Mouse (Mus musculus) frontal cortex, postnatal 10 days (tissue): Measurements from ENCODE around the gene Tfpi.

Experiments used
- DNase-seq, 2 experiments: peaks; one replicate each; pipeline ENCODE4 v3.0.0; 2022; ENCODE audit warnings: low spot score in 2 of 2, mixed read lengths in 1 of 2

The Tfpi gene

DNA sequence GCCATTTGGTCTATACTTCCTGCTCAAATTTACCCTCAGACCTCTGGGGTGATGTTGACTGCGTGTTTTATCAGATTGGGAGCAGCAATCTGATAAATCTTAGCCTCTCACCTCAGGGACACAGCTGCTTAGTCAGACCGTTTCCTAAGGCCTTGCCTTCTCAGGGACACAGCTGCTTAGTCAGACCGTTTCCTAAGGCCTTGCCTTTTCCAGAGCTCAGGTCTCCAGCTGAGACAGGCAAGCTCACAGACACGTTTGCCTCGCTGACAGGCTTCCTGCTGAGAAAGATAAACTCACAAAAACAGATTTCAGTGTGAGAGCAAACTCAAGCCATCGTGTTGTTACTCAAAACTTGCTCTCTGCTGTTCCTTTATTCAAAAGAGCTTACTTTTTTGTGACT, 1.9 kb downstream of the Tfpi start:
- DNase-seq, result no peak

DNA sequence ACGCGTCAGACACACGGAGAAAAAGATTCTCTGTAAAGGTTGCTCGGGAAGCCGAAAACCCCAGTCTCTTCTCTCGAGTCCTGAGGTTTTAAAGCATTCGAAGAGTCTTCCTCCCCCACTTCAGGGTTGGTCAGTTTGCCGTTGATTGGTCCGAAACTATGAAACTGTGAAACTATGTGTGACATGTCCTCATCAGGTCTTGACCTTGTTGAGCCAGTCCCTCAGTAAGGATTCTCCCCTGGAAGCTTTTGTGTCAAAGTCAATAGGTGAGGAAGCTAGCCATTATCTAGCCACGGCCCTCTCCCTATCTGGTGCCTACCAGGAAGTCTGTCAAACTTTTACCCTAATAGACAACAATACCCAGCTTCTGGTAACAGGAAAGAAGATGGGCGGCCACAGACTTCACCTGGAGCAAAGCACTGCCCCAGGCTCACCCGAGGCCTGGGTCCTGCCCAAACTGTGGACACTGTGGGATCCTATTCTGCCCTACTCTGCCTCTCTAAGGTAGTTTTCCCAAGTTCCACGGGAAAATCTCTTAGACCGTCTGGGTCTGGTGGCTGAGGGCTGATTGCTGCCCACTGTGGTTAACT, 2.5 kb downstream of the Tfpi start:
- no peak for DNase-seq

DNA sequence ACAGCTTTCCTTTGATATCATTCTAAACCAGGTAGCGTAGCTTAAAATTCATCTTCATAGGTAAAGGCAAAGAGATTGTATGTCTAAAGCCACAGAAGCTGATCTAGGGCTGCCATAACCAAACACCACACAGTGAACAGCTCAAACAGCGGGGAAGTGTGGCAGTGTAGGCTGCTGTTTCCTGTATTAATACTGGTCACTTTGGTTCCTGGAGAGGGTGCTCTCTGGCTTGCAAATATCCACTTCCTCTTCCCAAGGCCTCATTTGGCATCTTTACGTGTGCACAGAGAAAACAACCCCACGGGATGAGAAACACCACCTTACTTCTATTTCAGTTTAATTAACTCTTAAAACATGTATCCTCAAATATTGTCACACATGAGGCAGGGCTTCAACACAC, 9.2 kb downstream of the Tfpi start:
- DNase-seq, result no peak

DNA sequence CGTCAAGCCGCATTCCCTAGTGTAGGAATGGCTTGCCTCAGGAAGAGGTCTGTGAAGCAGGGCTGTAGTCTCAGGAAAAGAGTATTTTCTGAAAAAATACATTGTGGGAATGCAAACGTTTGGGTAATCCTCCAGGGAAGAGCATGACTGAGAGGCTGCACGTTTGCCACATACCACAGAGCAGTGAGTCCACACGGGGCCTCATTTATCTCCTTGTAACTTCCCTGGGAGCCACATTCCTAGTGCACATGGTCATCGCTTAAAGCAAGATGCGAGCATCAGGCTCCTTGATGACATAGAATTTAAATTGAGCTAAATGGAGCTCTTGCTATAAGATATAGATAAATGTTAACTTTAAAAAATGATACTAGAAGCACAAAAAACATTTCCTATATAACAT, 11.6 kb downstream of the Tfpi start:
- DNase-seq, result no peak

DNA sequence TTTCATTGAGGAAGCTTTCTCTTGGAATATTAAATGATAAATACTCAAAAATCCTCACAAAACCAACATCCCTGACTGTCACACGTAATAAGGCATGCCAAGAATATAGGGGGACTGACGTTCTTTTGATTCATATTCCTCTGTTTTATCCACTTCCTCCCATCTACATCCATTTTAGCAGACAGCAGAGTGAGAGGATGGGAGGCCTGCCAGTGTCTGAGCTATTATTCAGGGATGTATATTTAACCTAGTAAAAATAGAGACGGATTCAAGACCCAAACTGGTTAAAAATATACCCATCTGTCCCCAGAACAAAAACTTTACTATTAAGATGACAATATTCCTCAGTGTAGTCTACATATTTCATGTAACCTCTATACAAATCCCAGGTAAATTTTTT, 14.2 kb downstream of the Tfpi start:
- no peak for DNase-seq

DNA sequence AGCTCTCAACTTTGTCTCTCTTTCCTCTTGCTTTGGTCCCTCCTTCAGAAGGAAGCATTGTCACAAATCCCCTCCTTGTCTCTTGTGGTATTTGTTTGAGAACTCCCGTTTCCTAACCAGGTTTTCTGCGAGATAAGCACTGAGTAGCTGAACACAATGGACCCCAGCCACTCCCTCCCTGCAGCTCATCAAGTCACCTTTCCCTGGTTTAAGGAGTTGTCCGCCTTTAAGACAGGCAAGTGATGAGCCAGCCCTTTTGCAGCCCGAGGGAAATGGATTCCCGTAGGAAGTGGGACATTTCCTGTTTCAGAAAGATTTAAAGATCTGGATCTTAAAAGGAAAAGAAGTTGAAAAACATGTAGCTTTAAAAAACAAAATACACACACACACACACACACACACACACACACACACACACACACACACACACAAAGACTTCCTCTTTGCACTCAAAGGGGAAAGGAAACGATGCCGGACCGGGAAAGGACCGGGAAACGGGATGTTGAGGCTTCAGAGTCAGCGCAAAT, 16.9 kb downstream of the Tfpi start:
- DNase-seq, result no peak

DNA sequence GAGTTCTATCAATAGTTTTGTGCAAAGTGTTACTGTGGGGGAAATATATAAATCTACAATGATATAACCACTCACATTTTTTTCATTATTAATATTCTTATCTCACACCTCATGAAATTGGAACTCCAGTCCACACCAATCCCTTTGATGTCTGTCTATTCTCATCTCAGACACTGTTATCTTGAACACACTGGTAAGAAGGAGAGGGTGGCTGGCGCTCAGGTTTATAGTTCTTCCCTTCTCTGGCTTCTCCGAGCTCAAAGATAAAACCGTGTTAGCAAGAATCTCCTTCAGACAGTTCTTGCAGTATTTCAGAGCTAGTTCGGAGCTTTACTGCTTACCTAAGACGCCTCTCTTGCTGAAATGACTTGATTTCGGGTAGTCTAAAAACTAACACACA, 19.4 kb downstream of the Tfpi start:
- DNase-seq, result no peak

DNA sequence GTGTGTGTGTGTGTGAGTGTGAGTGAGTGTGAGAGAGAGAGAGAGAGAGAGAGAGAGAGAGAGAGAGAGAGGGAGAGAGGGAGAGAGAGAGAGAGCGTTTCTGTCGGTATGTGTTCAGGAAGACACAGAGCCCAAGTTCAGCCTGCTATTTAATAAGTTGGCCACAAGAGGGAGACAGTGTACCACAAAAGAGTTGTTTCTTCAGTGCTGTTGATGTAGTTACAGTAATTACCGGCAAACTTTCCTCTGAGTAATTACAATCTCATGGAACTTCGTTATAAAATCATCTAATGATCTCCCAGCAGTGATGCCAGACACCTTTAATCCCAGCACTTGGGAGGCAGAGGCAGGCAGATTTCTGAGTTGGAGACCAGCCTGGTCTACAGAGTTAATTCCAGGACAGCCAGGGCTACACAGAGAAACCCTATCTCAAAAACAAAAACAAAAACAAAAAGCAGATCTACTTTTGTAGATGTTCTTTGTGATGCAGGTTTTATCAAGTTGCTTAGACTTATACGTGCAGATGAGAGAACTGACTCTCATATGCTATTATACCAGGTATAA, 21.3 kb downstream of the Tfpi start:
- DNase-seq, result peak; percentile 39 to 40

DNA sequence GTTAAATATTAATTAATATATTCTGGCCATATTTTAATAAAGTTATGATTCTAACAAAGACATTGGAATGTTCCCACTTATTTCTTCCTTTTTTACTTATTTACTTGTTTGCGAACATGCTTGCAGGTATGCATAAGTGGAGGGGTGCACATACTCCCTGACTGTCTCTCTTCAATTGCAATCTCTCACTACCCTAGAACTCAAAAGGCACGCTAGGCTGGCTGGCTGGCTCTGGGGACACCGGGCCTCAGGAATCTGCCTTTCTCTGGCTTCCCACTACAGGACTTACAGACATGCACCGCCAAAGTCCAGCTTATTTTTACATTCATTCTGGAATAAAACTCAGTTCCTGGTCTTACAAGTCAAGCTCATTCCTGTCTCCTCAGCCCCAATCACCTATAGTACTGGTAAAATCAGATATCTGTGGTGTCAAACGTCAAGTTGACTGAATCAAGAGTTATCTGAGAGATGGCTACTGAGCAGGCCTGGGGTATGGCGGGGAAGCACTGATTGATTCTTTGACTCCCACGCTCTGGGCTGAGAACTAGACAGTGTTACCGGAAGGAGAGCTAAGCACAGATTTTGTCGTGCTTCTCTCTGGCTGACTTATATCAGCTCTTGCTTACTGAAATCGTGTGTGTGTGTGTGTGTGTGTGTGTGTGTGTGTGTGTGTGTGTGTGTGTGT, 21.9 kb downstream of the Tfpi start:
- DNase-seq, result no peak

DNA sequence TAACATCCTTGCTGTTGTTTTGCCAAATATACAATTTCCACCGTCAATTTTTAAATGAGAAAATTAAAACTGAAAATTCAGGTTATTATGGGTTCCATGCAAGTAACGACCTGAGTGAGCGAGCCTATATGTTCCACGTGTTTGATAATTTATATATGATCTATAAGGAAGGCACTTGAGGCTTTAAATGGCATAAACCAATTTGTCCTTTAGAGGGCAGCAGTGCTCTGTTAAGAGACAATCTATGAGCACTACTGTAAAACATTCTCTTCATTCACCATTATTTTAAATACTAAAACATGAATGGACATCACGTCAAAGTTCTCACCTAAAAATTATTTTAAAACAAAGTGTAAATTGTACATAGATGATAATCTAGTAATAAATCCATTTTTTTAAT, 22.5 kb downstream of the Tfpi start:
- DNase-seq, result no peak

DNA sequence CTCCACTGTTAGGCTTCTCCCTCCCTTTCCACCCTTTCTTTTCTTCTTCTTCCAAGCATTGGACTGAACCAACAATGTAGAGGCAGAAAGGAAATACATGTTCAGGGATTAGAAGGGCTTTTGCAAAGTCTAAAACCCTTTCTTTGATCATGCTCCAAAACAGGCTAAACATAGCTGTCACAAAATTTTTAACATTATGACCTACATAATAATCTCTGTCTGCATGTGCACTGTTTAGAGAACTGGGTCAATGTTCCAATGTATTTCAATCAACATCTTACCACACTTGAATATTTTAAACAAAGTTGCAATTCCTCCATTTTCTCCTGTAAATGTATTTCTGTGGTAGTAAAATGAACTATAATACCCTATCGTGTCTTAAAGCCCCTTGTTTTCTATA, 31.1 kb downstream of the Tfpi start:
- no peak for DNase-seq

DNA sequence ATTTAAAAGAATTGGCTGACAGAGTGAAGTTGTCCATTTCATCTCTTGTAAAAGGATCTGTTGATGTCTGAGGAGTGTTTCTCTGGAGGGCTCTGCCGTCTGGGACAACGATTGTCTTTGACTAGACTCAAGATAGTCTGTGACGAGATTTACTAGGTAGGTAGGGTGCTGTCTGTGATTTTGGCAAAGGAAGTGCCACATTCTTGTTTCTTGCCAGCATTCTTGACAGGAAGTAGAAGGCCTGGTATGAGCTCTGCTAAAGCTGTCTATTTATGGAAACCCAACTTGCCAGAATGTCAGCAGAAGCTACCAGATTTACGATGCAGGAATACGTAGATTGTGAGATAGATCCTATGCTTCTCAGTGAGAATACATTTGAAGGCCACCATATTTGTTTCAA, 34.6 kb downstream of the Tfpi start:
- DNase-seq, result no peak

DNA sequence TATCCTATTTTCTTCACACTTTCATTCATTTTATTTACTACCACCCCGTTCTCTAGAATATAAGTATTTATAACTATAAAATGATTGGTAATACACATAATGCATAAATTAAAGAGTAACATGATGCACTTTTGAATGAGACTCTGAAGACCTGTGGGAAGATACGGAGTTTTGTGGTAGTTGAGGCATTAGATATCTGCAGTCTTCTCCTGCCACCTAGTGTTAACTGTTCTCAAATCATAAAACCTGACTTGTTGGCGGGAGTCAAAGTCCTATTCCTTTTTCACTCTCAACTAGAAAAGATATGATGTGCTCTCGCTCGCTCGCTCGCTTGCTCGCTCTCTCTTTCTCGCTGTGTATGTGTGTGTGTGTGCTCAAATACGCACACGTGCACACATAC, 46.9 kb downstream of the Tfpi start:
- no peak for DNase-seq

DNA sequence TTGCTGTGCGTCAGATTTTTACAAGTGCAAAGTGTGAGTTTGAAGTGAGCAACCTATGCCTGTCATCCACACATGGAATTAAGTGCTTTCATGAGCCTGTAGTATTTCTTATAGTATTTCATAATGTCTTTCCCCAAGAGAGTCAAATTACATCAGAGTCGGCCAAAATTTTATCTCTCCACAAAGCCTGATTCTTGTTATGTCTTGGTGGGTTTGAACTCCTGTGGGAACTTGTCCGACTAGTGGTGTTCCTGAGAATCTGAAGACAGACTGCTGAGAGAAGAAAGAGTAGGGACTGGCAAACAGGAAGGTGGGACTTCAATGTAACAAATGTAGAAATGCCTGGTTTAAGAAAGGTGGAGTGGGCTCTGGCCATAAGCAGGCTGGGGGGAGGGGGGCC, 47.7 kb downstream of the Tfpi start:
- DNase-seq, result no peak

DNA sequence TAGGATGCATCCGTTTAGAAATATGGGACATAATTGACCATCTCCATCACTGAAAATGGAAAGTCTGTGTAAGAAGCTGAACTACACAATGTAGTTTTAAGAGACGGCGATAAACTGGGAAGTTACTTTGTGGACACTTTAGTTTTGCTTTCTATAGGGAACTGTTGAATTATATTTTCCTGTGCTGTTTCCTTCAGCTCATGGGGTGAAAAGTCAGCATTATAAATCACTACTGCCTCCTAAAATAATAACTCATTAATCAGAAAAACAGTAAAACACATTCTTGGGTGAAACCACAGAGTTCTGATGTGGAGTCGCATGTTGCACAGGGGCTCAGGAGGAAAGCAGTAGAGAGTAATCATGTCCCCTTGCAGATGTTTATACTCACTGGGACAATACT, 50.0 kb downstream of the Tfpi start:
- no peak for DNase-seq

DNA sequence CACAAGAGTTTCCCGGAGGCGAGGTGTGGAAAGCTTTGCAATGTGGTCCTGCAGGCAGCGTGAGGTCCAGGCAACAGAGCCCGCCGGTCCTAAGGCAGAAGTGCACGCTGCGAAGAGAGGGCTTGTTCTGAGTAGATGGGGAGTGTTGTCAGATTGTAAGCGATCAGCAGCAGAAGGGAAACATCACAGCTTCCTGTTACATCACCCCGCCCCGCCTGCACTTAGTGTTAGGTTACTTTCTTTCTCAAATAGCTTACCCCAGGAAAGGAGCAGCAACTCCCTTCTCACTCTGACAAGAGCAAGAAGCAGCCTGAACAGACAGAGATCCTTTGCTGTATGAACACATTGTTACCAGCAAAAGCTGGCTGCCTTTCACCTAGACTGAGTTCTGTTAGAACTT, 51.4 kb downstream of the Tfpi start, which contains the start of gene Calcrl:
Gene Calcrl, minus strand, starts transcription at position 274 of the 400 bp plus-strand sequence.
- DNase-seq, result peak; percentile 23 to 25

DNA sequence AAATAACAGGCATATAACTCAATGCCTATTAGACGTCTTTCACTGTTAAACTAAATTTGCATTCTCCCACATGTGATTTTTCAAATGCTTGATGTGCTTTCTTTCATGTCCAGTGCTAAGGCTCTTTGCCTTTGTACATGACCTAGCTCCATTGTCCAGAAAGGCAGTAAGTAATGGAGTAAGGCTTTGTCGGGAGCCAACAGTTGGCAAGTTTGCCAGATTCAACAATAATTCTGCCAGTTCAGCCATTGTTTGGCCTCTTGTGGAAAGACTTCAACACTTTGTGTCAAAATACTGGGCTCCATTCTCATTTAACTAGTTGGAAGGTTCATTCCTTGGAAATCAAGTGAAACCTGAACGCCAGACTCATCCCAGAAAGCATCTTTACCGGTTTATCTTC, 60.1 kb downstream of the Tfpi start:
- DNase-seq, result no peak

DNA sequence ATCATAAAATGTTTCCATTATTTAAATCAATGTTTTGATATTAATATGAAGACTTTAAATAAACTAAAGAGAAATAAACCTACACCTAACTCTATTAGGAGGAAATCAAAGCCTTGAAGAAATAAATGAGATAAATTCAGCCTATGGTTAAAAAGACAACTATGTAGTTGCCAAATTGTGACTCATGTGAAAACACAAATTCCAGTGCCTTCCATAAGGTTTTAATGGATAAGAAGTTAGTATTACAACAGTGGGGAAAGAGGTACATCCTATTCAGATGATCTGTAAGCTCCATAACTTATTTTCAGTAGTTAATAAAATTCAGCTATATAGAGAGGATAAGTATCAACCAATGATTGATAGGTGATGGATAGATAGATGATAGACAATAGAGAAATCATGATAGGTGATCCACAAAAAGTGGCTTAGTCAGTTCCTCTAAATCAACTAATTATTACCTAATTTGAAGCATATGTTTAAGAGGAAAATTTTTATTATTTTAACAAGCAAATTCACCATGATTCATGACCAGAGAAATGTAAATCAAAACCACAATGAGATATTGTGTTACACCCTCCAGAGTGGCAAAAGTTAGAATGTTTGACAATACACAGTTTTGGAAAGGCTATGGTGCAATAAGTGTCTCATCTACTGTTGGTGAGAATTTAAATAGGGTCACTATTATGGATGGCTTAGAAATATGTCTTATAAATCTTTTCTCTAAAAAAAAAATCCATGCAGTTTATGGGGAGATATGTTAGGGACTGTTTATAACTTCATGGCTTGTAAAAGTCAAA, 66.6 kb downstream of the Tfpi start:
- DNase-seq, result no peak

DNA sequence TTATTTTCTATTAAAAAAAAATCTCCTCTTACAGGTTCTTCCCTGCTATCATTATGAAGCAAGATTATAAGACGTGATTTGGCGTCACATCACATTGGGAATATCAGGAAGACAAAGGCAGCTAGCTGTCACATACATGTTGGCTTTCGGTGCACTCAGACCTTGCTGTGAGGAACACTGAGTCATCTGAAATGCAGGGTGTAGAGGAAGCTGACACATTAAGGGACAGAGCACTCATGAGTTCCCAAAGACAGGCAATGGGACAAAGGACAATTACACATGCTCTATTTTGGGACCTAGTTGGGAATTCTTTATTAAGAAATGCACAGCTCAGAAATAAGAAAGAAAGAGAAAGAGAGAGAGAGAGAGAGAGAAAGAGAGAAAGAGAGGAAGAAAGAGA, 71.7 kb downstream of the Tfpi start:
- DNase-seq, result no peak

DNA sequence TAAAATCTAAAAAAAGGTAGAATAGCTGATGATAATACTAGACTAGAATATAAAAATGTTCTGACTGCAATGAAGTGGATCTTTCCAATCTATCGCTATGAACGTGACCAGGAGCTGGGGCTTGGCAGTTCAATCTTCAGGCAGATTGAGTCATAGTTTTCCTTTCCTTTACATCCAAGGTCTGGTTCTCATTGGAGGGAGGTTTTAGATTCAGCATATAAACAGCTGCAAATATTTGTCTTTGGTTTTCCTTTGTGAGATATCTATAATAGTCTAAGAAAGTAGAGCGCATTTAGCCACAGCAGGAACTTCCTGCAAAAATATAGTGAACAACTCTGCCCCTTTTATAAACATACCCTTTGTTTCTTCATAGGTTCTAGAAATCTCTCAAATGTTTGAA, 73.9 kb downstream of the Tfpi start:
- DNase-seq, result no peak

DNA sequence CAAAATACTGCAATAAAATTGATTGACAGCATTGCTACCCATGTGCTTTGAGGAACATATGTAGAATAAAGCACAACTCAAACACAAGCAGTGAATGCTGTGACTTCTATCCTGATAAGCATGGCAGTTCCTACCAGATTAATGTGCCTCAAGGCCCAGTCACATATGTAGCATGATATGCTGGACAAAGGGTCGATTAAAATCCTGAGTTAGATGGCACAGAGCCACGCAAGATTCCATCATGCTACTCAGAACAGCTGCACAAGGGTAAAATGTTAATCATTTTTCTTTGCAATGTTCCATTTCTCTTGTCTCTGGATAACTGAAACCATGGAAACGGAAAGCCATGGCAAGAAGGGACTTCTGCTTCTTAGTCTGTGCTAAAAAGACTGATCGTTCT, 80.0 kb downstream of the Tfpi start:
- no peak for DNase-seq

DNA sequence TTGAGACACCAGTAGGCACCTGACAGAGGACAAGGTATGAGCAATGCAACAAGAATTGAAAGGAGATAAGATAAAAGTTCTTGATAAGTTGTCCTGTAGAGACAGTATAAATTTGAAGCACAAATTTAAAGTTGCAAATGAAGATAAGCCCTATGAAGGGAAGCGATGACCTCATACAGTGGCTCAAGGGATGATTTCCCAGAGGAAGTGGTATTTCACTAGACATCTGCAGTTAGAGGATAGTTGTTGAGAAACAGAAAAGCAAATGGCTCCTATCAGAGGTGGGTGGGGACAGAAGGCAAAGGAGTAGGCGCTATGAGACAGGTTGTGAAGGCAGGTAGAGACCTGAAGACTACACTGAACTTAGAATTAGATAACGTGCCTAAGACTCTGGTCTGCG, 83.3 kb downstream of the Tfpi start:
- DNase-seq, result no peak

DNA sequence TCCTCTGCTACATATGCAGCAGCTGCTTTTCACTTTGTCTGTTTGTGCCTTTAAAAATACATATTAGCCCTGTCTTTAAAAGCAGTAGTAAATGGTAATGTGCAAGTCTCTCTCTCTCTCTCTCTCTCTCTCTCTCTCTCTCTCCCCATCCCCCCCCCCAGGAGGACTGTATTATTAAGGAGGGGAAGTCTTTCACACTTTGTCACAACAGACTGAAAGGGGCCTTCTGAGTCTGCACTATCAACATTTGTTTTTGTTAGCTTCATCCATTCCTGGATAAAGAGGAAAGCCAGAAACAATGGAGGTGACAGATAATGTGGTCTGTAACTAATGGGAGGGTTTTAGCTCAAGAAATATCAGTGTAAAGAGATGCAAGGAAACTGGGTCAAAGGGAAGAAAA, 87.5 kb downstream of the Tfpi start:
- no peak for DNase-seq
